Mouse (Mus musculus) myocyte (in vitro differentiated cells): ENCODE data around the gene Sept4. TPM values are rescaled to one million over a fixed set of nuclear protein-coding genes. Genes with fewer than 3 reads are reported as not detected.
A peak's percentile ranks its signal among the peaks of the same experiment; 100 is the strongest.

Source experiments
- H3K27me3 ChIP-seq: one replicate; pipeline ENCODE4 v1.6.1; 2011; ENCODE audit not compliant: control insufficient read depth, insufficient read depth, insufficient read length
- H3K36me3 ChIP-seq: one replicate; pipeline ENCODE4 v1.6.1; 2011; ENCODE audit not compliant: control insufficient read depth, insufficient read depth
- H3K4me2 ChIP-seq: one replicate; pipeline ENCODE4 v1.6.1; 2011; ENCODE audit warnings: low read depth, control low read depth
- H3K4me3 ChIP-seq: one replicate; pipeline ENCODE4 v1.5.1; 2011; ENCODE audit warnings: mild to moderate bottlenecking, control low read depth, moderate library complexity
- H3K79me2 ChIP-seq: one replicate; pipeline ENCODE4 v1.6.1; 2011; ENCODE audit not compliant: control insufficient read depth, insufficient read depth
- H3ac ChIP-seq: one replicate; pipeline ENCODE4 v1.6.1; 2011; ENCODE audit not compliant: control insufficient read depth, insufficient read length
- CEBPB ChIP-seq: IDR thresholded peaks from 2 replicates; pipeline ENCODE4 v1.6.1; 2011; ENCODE audit warnings: mild to moderate bottlenecking, moderate library complexity; ENCODE audit not compliant: poor library complexity, insufficient read depth, severe bottlenecking
- E2F4 ChIP-seq: IDR thresholded peaks from one replicate; pipeline ENCODE4 v1.6.1; 2011; ENCODE audit warnings: mild to moderate bottlenecking, control low read depth, moderate library complexity; ENCODE audit not compliant: insufficient read depth
- MAX ChIP-seq: IDR thresholded peaks from one replicate; pipeline ENCODE4 v1.6.1; 2011; ENCODE audit warnings: low read depth, mild to moderate bottlenecking, control low read depth
- MYOD1 ChIP-seq, 3 experiments: IDR thresholded peaks; one replicate each; pipeline ENCODE4 v1.6.1; 2011; ENCODE audit warnings: control low read depth in 2 of 3, low read depth in 2 of 3, mild to moderate bottlenecking in 2 of 3, moderate library complexity in 1 of 3; ENCODE audit not compliant: insufficient read length in 2 of 3, control insufficient read depth in 1 of 3
- MYOG ChIP-seq, 3 experiments: IDR thresholded peaks; one replicate each; pipeline ENCODE4 v1.6.1; 2011; ENCODE audit warnings: control low read depth in 2 of 3, low read depth in 2 of 3, mild to moderate bottlenecking in 2 of 3; ENCODE audit not compliant: insufficient read length in 2 of 3, control insufficient read depth in 1 of 3, insufficient read depth in 1 of 3
- POLR2A ChIP-seq: IDR thresholded peaks from one replicate; pipeline ENCODE4 v1.6.1; 2011; ENCODE audit warnings: low read depth, mild to moderate bottlenecking, control low read depth, moderate library complexity; ENCODE audit not compliant: insufficient read length
- POLR2AphosphoS2 ChIP-seq: IDR thresholded peaks from one replicate; pipeline ENCODE4 v1.6.1; 2011; ENCODE audit warnings: low read depth, control low read depth; ENCODE audit not compliant: insufficient read length
- REST ChIP-seq: IDR thresholded peaks from one replicate; pipeline ENCODE4 v1.6.1; 2011; ENCODE audit warnings: mild to moderate bottlenecking, control low read depth, moderate library complexity; ENCODE audit not compliant: insufficient read depth, insufficient read length
- SRF ChIP-seq: IDR thresholded peaks from one replicate; pipeline ENCODE4 v1.6.1; 2011; ENCODE audit warnings: low read depth; ENCODE audit not compliant: control insufficient read depth, insufficient read length
- TCF12 ChIP-seq: IDR thresholded peaks from one replicate; pipeline ENCODE4 v1.6.1; 2011; ENCODE audit warnings: mild to moderate bottlenecking, control low read depth; ENCODE audit not compliant: poor library complexity, insufficient read depth, severe bottlenecking
- TCF3 ChIP-seq: IDR thresholded peaks from one replicate; pipeline ENCODE4 v1.6.1; 2011; ENCODE audit warnings: low read depth, control low read depth; ENCODE audit not compliant: insufficient read length
- USF1 ChIP-seq: IDR thresholded peaks from one replicate; pipeline ENCODE4 v1.6.1; 2011; ENCODE audit warnings: low read depth, mild to moderate bottlenecking, control low read depth, moderate library complexity
- polyA plus RNA-seq: library from polyadenylated mRNA; unstranded; fragments of >200 nt; fragmentation: generic; extraction: Trizol; gene quantifications from one replicate; pipeline ENCODE4 v1.2.1, GENCODE M21; 2012; ENCODE audit warnings: missing spikeins

The Sept4 gene
- polyA plus RNA-seq, 1 experiment = 1.5 TPM

DNA sequence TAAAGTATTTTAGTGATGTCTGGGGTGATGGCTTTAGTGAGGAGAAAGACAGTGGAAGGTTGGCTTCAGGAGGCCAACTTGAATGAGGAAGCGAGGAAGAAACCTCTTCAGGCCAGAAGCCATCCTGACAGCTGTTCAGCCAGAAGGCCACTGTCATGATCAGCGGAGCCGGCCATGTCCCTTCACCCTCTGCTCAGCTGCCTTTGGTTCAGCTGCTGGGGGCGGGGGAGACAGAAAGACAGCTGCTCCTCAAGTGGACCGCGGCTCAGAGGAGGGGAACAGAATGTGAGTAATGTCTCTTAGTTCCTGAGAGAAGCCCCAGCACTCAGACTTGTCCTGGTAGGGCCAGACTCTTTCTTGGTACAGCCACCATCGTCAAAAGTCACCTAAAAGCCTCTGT is 5.0 kb downstream of the Sept4 start:
- Histone ChIP-seq H3K27me3 (peaks cover 34% of the 10 kb centered on the region), H3K4me3 (no peak overlapping the region), H3ac (no peak overlapping the region), H3K4me2 (peak overlapping the region; percentile 14), H3K36me3 (no peaks in the 10 kb centered on the region), H3K79me2 (no peaks in the 10 kb centered on the region)
- TF ChIP-seq TCF12 (peak; percentile 96), USF1 (no peak), MYOG (IDR thresholded peaks at IDR 0.05; ENCODE audit: control insufficient read depth in 1 of 3, insufficient read depth in 1 of 3, insufficient read length in 2 of 3, low read depth in 2 of 3) (peak; percentile 92 to 100 (median 98)), MYOD1 (IDR thresholded peaks at IDR 0.05; ENCODE audit: control insufficient read depth in 1 of 3, insufficient read length in 2 of 3, low read depth in 2 of 3) (peak; percentile 53 to 99 (median 96)), TCF3 (peak; percentile 94)

DNA sequence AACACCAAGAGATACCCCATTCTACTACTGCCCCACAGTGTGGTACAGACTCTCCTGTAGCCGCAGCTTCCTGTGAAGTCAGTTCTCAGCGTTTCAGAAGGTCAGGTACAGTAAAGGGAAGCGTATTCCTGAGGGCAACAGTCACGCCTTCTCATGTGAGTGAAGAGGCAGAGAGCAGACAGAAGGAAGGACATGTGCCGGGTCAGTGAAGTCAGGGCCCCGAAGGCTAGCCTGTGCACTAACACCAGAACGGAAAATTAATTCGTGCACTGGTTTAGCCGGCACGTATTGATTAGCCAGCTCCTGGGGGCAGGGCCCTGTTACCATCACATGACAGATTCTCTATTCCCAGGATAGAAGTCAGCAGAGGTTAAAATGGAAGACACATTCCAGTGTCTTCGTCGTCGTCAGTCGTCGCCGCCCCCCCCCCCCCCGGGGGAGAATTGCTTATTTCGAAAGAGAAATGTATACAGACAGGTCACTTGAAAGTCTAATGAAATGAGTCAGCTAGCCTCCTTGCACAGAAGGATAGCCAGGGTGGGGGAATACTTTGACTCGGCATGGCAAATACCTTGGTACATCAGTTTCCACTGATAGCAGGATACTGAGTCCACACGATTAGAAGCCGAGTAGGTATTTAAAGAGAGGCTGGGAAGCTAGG is 5.9 kb downstream of the Sept4 start:
- Histone ChIP-seq H3K27me3 (peaks cover 25% of the 10 kb centered on the region), H3K36me3 (no peaks in the 10 kb centered on the region), H3ac (no peak overlapping the region), H3K4me3 (no peak overlapping the region), H3K79me2 (no peaks in the 10 kb centered on the region), H3K4me2 (peak overlapping the region; percentile 14)
- TF ChIP-seq POLR2AphosphoS2 (no peak), POLR2A (no peak), CEBPB (no peak), REST (no peak), MYOG (IDR thresholded peaks at IDR 0.05; ENCODE audit: control insufficient read depth in 1 of 3, insufficient read depth in 1 of 3, insufficient read length in 2 of 3, low read depth in 2 of 3) (no peak), MYOD1 (IDR thresholded peaks at IDR 0.05; ENCODE audit: control insufficient read depth in 1 of 3, insufficient read length in 2 of 3, low read depth in 2 of 3) (no peak), TCF3 (no peak), TCF12 (no peak), SRF (no peak), E2F4 (no peak), MAX (no peak), USF1 (no peak)

DNA sequence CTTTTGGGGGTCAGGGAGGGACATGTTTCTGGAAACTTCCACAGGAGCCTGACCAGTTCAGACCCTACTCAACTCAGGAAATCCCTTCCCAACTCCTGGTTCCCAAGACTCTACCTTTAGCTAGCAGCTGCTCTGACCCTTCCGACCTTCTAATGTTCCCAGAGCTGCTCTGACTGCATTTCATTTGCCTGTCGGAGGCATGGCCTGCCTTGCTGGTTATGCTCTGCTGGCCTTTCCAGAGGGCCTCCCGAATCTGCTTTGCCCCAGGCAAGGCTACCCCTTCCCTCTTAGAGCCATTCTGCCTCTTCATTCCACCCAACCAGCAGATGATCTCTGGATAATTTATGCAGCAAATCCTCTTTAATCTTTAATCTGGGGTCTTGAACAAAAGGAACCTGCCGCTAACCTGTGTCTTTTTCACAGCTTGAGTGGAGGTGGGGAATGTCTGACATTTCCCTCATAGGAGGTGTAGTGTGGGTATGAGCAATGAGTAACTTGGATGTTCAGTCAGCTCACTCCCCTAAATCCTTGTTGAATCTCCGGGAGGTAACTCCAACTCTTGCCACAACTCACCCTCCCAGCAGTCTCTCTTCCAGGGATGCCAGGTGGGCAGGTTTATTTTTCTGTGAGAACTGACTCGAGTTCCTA is 9.0 kb downstream of the Sept4 start:
- H3K36me3 ChIP-seq = no peaks in the 10 kb centered on the region
- TF ChIP-seq MYOG (IDR thresholded peaks at IDR 0.05; ENCODE audit: control insufficient read depth in 1 of 3, insufficient read depth in 1 of 3, insufficient read length in 2 of 3, low read depth in 2 of 3) (no peak), POLR2AphosphoS2 (no peak), MYOD1 (IDR thresholded peaks at IDR 0.05; ENCODE audit: control insufficient read depth in 1 of 3, insufficient read length in 2 of 3, low read depth in 2 of 3) (no peak), CEBPB (no peak), TCF3 (no peak), MAX (no peak)
- H3K4me2 ChIP-seq = no peak overlapping the region
- H3K4me3 ChIP-seq = no peak overlapping the region
- H3K79me2 ChIP-seq = no peaks in the 10 kb centered on the region
- peaks cover 20% of the 10 kb centered on the region for H3K27me3 ChIP-seq
- H3ac ChIP-seq = no peak overlapping the region

DNA sequence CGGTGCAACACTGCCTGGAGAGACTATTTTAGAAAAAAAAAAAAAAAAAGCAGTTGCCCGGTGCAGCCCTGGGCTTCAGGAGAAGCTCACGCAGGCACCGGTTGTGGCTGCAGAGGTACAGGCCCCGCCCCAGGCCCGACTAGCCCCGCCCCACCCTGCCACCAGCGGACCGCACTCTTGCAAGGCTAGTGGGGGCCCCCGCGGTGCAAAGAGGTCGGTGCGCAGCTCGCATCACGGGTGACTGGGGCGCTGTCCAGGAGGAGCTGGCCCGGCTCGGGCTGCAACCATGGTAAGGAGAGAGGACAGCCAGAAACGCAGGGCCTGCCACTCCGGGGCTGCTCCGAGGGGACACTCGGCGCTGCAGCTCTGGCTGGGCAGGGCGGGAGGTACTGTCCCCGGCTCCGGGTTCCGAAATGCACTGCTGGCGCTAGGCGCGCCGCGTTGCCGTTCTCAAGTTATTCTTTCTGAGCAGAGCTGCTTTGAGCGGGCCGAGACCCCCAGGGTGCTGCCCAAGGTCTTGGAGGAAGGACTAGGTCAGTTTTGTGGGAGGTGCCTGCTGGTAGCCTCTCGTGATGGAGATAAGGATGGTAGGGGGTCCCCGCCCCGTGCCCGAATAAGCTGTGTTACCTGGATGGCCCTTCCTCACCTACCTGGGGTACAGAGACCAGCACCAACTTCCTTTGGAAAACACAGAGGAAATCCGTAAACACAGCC is 9.7 kb downstream of the Sept4 start:
- peaks cover 20% of the 10 kb centered on the region for H3K27me3 ChIP-seq
- no peaks in the 10 kb centered on the region for H3K36me3 ChIP-seq
- no peaks in the 10 kb centered on the region for H3K79me2 ChIP-seq
- H3ac ChIP-seq = no peak overlapping the region
- TF ChIP-seq E2F4 (no peak), POLR2AphosphoS2 (no peak), MYOG (IDR thresholded peaks at IDR 0.05; ENCODE audit: control insufficient read depth in 1 of 3, insufficient read depth in 1 of 3, insufficient read length in 2 of 3, low read depth in 2 of 3) (no peak), MAX (no peak), POLR2A (no peak), SRF (no peak), REST (no peak), TCF12 (no peak), CEBPB (no peak), MYOD1 (IDR thresholded peaks at IDR 0.05; ENCODE audit: control insufficient read depth in 1 of 3, insufficient read length in 2 of 3, low read depth in 2 of 3) (no peak), USF1 (no peak), TCF3 (no peak)
- H3K4me2 ChIP-seq = no peak overlapping the region
- no peak overlapping the region for H3K4me3 ChIP-seq
